Mouse (Mus musculus) megakaryocyte, embryonic 14.5 days (primary cell): ENCODE measurements around the gene Gm10401.

ENCODE experiments used
- FLI1 ChIP-seq: IDR thresholded peaks from 2 replicates; pipeline ENCODE4 v1.6.1; 2012; ENCODE audit warnings: low read length, inconsistent platforms, mixed read lengths
- GATA1 ChIP-seq: IDR thresholded peaks from 3 replicates; pipeline ENCODE4 v1.6.1; 2012; ENCODE audit warnings: mixed read lengths, low read length, inconsistent platforms, borderline replicate concordance

- TF ChIP-seq GATA1 (no peak), FLI1 (no peak)
Observed at GRCm38 (mm10) chr5:115085675-115086074, 12.4 kb downstream of the Gm10401 start.
